Mouse (Mus musculus): Measurements from ENCODE around the gene Tmem100. TPM values are rescaled to one million over a fixed set of nuclear protein-coding genes. Genes with fewer than 3 reads are reported as not detected.

The Tmem100 gene
- polyA plus RNA-seq (2012; ENCODE audit: insufficient read depth, insufficient read length, missing spikeins) = 0.45 TPM in 1 of 2 replicates, not detected in the other

GRCm38 (mm10) chr11:90029841-90030398, at the start of gene Tmem100:
Tmem100 (plus strand) TSS chr11:90030348.
- Histone ChIP-seq H3K27ac (ENCODE audit: insufficient read depth, low read depth, low read length) (peak within 1 kb of the TSS; percentile 55), H3K4me3 (ENCODE audit: insufficient read depth, low read length) (peak within 1 kb of the TSS; percentile 70), H3K4me1 (ENCODE audit: control insufficient read depth, insufficient read depth, low read length) (peaks cover 7% of the 10 kb centered on the region)
- no peak for TF ChIP-seq POLR2A (IDR thresholded peaks at IDR 0.05; ENCODE audit: borderline replicate concordance, low read depth, low read length)
- TF ChIP-seq CTCF (IDR thresholded peaks at IDR 0.05; ENCODE audit: low read depth, low read length) = no peak

GRCm38 (mm10) chr11:89982918-89983317, 47.2 kb upstream of the Tmem100 start:
- H3K4me3 ChIP-seq (ENCODE audit: insufficient read depth, low read length) = no peak overlapping the region
- peaks cover 43% of the 10 kb centered on the region for H3K4me1 ChIP-seq (ENCODE audit: control insufficient read depth, insufficient read depth, low read length)
- TF ChIP-seq CTCF (IDR thresholded peaks at IDR 0.05; ENCODE audit: low read depth, low read length) (no peak), POLR2A (IDR thresholded peaks at IDR 0.05; ENCODE audit: borderline replicate concordance, low read depth, low read length) (no peak)
- H3K27ac ChIP-seq (ENCODE audit: insufficient read depth, low read depth, low read length) = no peak overlapping the region

GRCm38 (mm10) chr11:89984436-89984835, 45.7 kb upstream of the Tmem100 start:
- peaks cover 30% of the 10 kb centered on the region for H3K4me1 ChIP-seq (ENCODE audit: control insufficient read depth, insufficient read depth, low read length)
- H3K27ac ChIP-seq (ENCODE audit: insufficient read depth, low read depth, low read length) = peak overlapping the region; percentile 95
- no peak overlapping the region for H3K4me3 ChIP-seq (ENCODE audit: insufficient read depth, low read length)
- TF ChIP-seq CTCF (IDR thresholded peaks at IDR 0.05; ENCODE audit: low read depth, low read length) (no peak), POLR2A (IDR thresholded peaks at IDR 0.05; ENCODE audit: borderline replicate concordance, low read depth, low read length) (no peak)

GRCm38 (mm10) chr11:89985200-89986187, 44.7 kb upstream of the Tmem100 start:
- Histone ChIP-seq H3K4me3 (ENCODE audit: insufficient read depth, low read length) (no peak overlapping the region), H3K4me1 (ENCODE audit: control insufficient read depth, insufficient read depth, low read length) (peaks cover 30% of the 10 kb centered on the region), H3K27ac (ENCODE audit: insufficient read depth, low read depth, low read length) (peak overlapping the region; percentile 95)
- TF ChIP-seq POLR2A (IDR thresholded peaks at IDR 0.05; ENCODE audit: borderline replicate concordance, low read depth, low read length) (no peak), CTCF (IDR thresholded peaks at IDR 0.05; ENCODE audit: low read depth, low read length) (no peak)

GRCm38 (mm10) chr11:89986516-89986915, 43.6 kb upstream of the Tmem100 start:
- Histone ChIP-seq H3K4me3 (ENCODE audit: insufficient read depth, low read length) (no peak overlapping the region), H3K4me1 (ENCODE audit: control insufficient read depth, insufficient read depth, low read length) (peaks cover 30% of the 10 kb centered on the region), H3K27ac (ENCODE audit: insufficient read depth, low read depth, low read length) (no peak overlapping the region)
- TF ChIP-seq POLR2A (IDR thresholded peaks at IDR 0.05; ENCODE audit: borderline replicate concordance, low read depth, low read length) (no peak), CTCF (IDR thresholded peaks at IDR 0.05; ENCODE audit: low read depth, low read length) (no peak)

- Histone ChIP-seq H3K4me3 (ENCODE audit: insufficient read depth, low read length) (no peak overlapping the region), H3K4me1 (ENCODE audit: control insufficient read depth, insufficient read depth, low read length) (peaks cover 24% of the 10 kb centered on the region), H3K27ac (ENCODE audit: insufficient read depth, low read depth, low read length) (no peak overlapping the region)
- TF ChIP-seq POLR2A (IDR thresholded peaks at IDR 0.05; ENCODE audit: borderline replicate concordance, low read depth, low read length) (no peak), CTCF (IDR thresholded peaks at IDR 0.05; ENCODE audit: low read depth, low read length) (peak; percentile 74)
Observed at GRCm38 (mm10) chr11:89988936-89989589, 41.1 kb upstream of the Tmem100 start.

GRCm38 (mm10) chr11:89991661-89992060, 38.5 kb upstream of the Tmem100 start:
- Histone ChIP-seq H3K4me3 (ENCODE audit: insufficient read depth, low read length) (no peak overlapping the region), H3K4me1 (ENCODE audit: control insufficient read depth, insufficient read depth, low read length) (peaks cover 22% of the 10 kb centered on the region), H3K27ac (ENCODE audit: insufficient read depth, low read depth, low read length) (no peak overlapping the region)
- TF ChIP-seq POLR2A (IDR thresholded peaks at IDR 0.05; ENCODE audit: borderline replicate concordance, low read depth, low read length) = no peak
- no peak for TF ChIP-seq CTCF (IDR thresholded peaks at IDR 0.05; ENCODE audit: low read depth, low read length)

- H3K27ac ChIP-seq (ENCODE audit: insufficient read depth, low read depth, low read length) = no peak overlapping the region
- H3K4me3 ChIP-seq (ENCODE audit: insufficient read depth, low read length) = no peak overlapping the region
- H3K4me1 ChIP-seq (ENCODE audit: control insufficient read depth, insufficient read depth, low read length) = peaks cover 26% of the 10 kb centered on the region
- TF ChIP-seq POLR2A (IDR thresholded peaks at IDR 0.05; ENCODE audit: borderline replicate concordance, low read depth, low read length) (no peak), CTCF (IDR thresholded peaks at IDR 0.05; ENCODE audit: low read depth, low read length) (no peak)
Observed at GRCm38 (mm10) chr11:89994706-89995105, 35.4 kb upstream of the Tmem100 start.

- H3K4me1 ChIP-seq (ENCODE audit: control insufficient read depth, insufficient read depth, low read length) = peaks cover 26% of the 10 kb centered on the region
- no peak overlapping the region for H3K4me3 ChIP-seq (ENCODE audit: insufficient read depth, low read length)
- TF ChIP-seq POLR2A (IDR thresholded peaks at IDR 0.05; ENCODE audit: borderline replicate concordance, low read depth, low read length) = no peak
- TF ChIP-seq CTCF (IDR thresholded peaks at IDR 0.05; ENCODE audit: low read depth, low read length) = no peak
- no peak overlapping the region for H3K27ac ChIP-seq (ENCODE audit: insufficient read depth, low read depth, low read length)
Observed at GRCm38 (mm10) chr11:89995596-89995995, 34.6 kb upstream of the Tmem100 start.

All from bone marrow macrophage, adult 2 months (primary cell).